Comparison of ENCODE assay signal across 23 mouse cellular contexts in genomic region chr4:152574266-152574665, GRCm38 (mm10).
A peak's percentile ranks its signal among the peaks of the same experiment; 100 is the strongest.
DNase-seq lines count a peak whose midpoint lies in the region; ATAC-seq and TF ChIP-seq lines count a peak whose summit lies in the region.
"Had no signal": no experiment of that assay in that cellular context is flagged by ENCODE, and none has a peak within 500 bp of the region (broad histone marks: within the 10 kb centered on the region; RNA-seq: fewer than 3 reads in every experiment).

No protein-coding gene starts in this region.

- no peaks in the 10 kb centered on the region; the same call in 1 of the 2 replicates for H3K27me3 ChIP-seq in kidney, embryonic 14.5 days (ENCODE audit: control insufficient read depth, insufficient read depth, low read length)
- H3K27me3 ChIP-seq in ES-Bruce4 (ENCODE audit: control insufficient read depth, insufficient read depth, low read length, poor library complexity, severe bottlenecking) = no peaks in the 10 kb centered on the region
- H3K27me3 ChIP-seq: CH12.LX had no signal

- TF ChIP-seq CTCF in ES-Bruce4 (IDR thresholded peaks at IDR 0.05; ENCODE audit: low read depth, low read length) = no peak

- no peak for DNase-seq in kidney, postnatal 36 days
- peak; percentile 18 to 26 for DNase-seq in kidney, postnatal 4 days
- no peak for DNase-seq in kidney, adult 8-10 months
- peak; percentile 13 for DNase-seq in R1 (ENCODE audit: low read depth, low spot score)
- DNase-seq in right cerebral cortex, postnatal 25 days = no peak
- DNase-seq in c-Kit-positive CD71-positive TER-119-positive erythroid progenitor cells, embryonic 14.5 days (ENCODE audit: low spot score) = no peak
- DNase-seq: adrenal gland, postnatal 10 days; cerebellum, adult 18-20 months; cerebellum, adult 9-11 months; cerebellum, postnatal 36 days; gastrocnemius, postnatal 10 days; heart, adult 2 months; heart, postnatal 14 days had no signal

- H3K4me2 ChIP-seq in kidney, embryonic 14.5 days (replicated peaks; ENCODE audit: low read depth, low read length) = no peak overlapping the region
- H3K4me2 ChIP-seq: embryonic facial prominence, embryonic 13.5 days; forebrain, embryonic 12.5 days; heart, embryonic 11.5 days; heart, embryonic 15.5 days; hindbrain, embryonic 13.5 days had no signal

- H3K9me3 ChIP-seq in kidney, embryonic 14.5 days (ENCODE audit: control insufficient read depth, low read length) = no peaks in the 10 kb centered on the region
- H3K9me3 ChIP-seq in ES-Bruce4 (replicated peaks; ENCODE audit: control insufficient read depth, insufficient read depth, low read length, poor library complexity, severe bottlenecking) = no peaks in the 10 kb centered on the region
- H3K9me3 ChIP-seq: embryonic facial prominence, embryonic 13.5 days; forebrain, embryonic 12.5 days; heart, embryonic 15.5 days; hindbrain, embryonic 13.5 days had no signal

- peaks cover 1% of the 10 kb centered on the region; the same call in 1 of the 2 replicates for H3K4me1 ChIP-seq in kidney, embryonic 14.5 days (ENCODE audit: control insufficient read depth, insufficient read depth, low read length)
- H3K4me1 ChIP-seq in ES-Bruce4 (ENCODE audit: control insufficient read depth, insufficient read depth, low read length) = no peaks in the 10 kb centered on the region
- H3K4me1 ChIP-seq: heart, embryonic 15.5 days had no signal

- TF ChIP-seq EP300 in ES-Bruce4 (IDR thresholded peaks at IDR 0.05; ENCODE audit: insufficient read depth, low read depth, low read length) = peak; percentile 43; the same call in 1 of the 2 replicates

- WGBS in kidney, embryonic 14.5 days = 31% methylated on average over 12 of the region's 12 CpGs

- peak; percentile 77 for ATAC-seq in kidney, embryonic 14.5 days (ENCODE audit: low FRiP score, low TSS enrichment)
- ATAC-seq: forebrain, embryonic 16.5 days; hindbrain, postnatal 0 days had no signal

- TF ChIP-seq POLR2A in ES-Bruce4 (IDR thresholded peaks at IDR 0.05; ENCODE audit: insufficient read depth, low read length) = no peak

- H3K9ac ChIP-seq in kidney, embryonic 14.5 days (ENCODE audit: low read depth, low read length) = no peak overlapping the region
- no peak overlapping the region for H3K9ac ChIP-seq in ES-Bruce4 (ENCODE audit: low read depth, poor library complexity, severe bottlenecking)
- H3K9ac ChIP-seq: embryonic facial prominence, embryonic 13.5 days; forebrain, embryonic 12.5 days; heart, embryonic 15.5 days; hindbrain, embryonic 13.5 days had no signal

- no peaks in the 10 kb centered on the region for H3K36me3 ChIP-seq in kidney, embryonic 14.5 days (ENCODE audit: control insufficient read depth, insufficient read depth, low read length)
- H3K36me3 ChIP-seq in ES-Bruce4 (ENCODE audit: control insufficient read depth, insufficient read depth, low read length, poor library complexity, severe bottlenecking) = no peaks in the 10 kb centered on the region
- H3K36me3 ChIP-seq: embryonic facial prominence, embryonic 13.5 days; forebrain, embryonic 12.5 days; heart, embryonic 15.5 days; hindbrain, embryonic 13.5 days had no signal

- H3K4me3 ChIP-seq in kidney, embryonic 14.5 days (ENCODE audit: low read length) = no peak overlapping the region
- no peak overlapping the region for H3K4me3 ChIP-seq in ES-Bruce4 (ENCODE audit: low read depth, low read length)
- H3K4me3 ChIP-seq: embryonic facial prominence, embryonic 13.5 days; forebrain, embryonic 12.5 days; heart, adult 2 months; heart, embryonic 15.5 days; hindbrain, embryonic 13.5 days had no signal

- no peak overlapping the region for H3K27ac ChIP-seq in kidney, embryonic 14.5 days (ENCODE audit: low read depth, low read length)
- no peak overlapping the region for H3K27ac ChIP-seq in ES-Bruce4 (ENCODE audit: insufficient read depth, low read length)
- H3K27ac ChIP-seq: embryonic facial prominence, embryonic 13.5 days; forebrain, embryonic 12.5 days; heart, adult 2 months; heart, embryonic 15.5 days; hindbrain, embryonic 13.5 days; hindbrain, postnatal 0 days had no signal

Comparison
In these comparisons a context has a peak if more than half of its experiments do, and no peak if none do; other contexts are left out.
1. DNase-seq: peak in kidney, postnatal 4 days (2 of 2) and R1 (single experiment); none in kidney, postnatal 36 days (0 of 2), kidney, adult 8-10 months (0 of 2), right cerebral cortex, postnatal 25 days (single experiment) and c-Kit-positive CD71-positive TER-119-positive erythroid progenitor cells, embryonic 14.5 days (single experiment).